ENCODE assay signal across 8 mouse cellular contexts in genomic region chr7:24964897-24965535, GRCm38 (mm10). TPM values are rescaled to one million over a fixed set of nuclear protein-coding genes. Genes with fewer than 3 reads are reported as not detected.
DNase-seq lines count a peak whose midpoint lies in the region; ATAC-seq and TF ChIP-seq lines count a peak whose summit lies in the region.

No protein-coding gene starts in this region.

- H3K27me3 ChIP-seq in heart, embryonic 12.5 days (replicated peaks) = no peaks in the 10 kb centered on the region
- H3K27me3 ChIP-seq in forebrain, postnatal 0 days (ENCODE audit: insufficient read depth, low read length) = no peaks in the 10 kb centered on the region
- no peaks in the 10 kb centered on the region for H3K27me3 ChIP-seq in hindbrain, postnatal 0 days (ENCODE audit: insufficient read depth, low read length)
- H3K27me3 ChIP-seq in midbrain, postnatal 0 days (ENCODE audit: insufficient read depth, low read length) = no peaks in the 10 kb centered on the region

- H3K4me2 ChIP-seq in heart, embryonic 12.5 days = no peak overlapping the region
- no peak overlapping the region for H3K4me2 ChIP-seq in forebrain, postnatal 0 days (ENCODE audit: low read depth)
- H3K4me2 ChIP-seq in hindbrain, postnatal 0 days (ENCODE audit: low read depth, low read length) = no peak overlapping the region
- H3K4me2 ChIP-seq in midbrain, postnatal 0 days (ENCODE audit: low read depth, low read length, poor library complexity, severe bottlenecking) = no peak overlapping the region

- intact Hi-C loops in left cerebral cortex, adult 2 months (cut with DNase I) = loop anchor here (1.0 to 5.0 kb wide), 2 partner anchors 75 to 148 kb away; no protein-coding TSS in a partner anchor

- peaks cover 10% of the 10 kb centered on the region; the same call in 1 of the 2 replicates for H3K36me3 ChIP-seq in heart, embryonic 12.5 days
- peaks cover 8% of the 10 kb centered on the region for H3K36me3 ChIP-seq in forebrain, postnatal 0 days (ENCODE audit: insufficient read depth)
- H3K36me3 ChIP-seq in hindbrain, postnatal 0 days (ENCODE audit: insufficient read depth, low read length) = no peaks in the 10 kb centered on the region
- peaks cover 8% of the 10 kb centered on the region; the same call in 1 of the 2 replicates for H3K36me3 ChIP-seq in midbrain, postnatal 0 days (ENCODE audit: insufficient read depth, low read length)

- ATAC-seq in heart, embryonic 12.5 days (ENCODE audit: insufficient number of reproducible peaks, low FRiP score) = no peak
- peak; percentile 66; the same call in 1 of the 2 replicates for ATAC-seq in forebrain, postnatal 0 days
- ATAC-seq in hindbrain, postnatal 0 days = 0 out of 2 replicates have a peak, but pooled peaks have one; percentile 51
- ATAC-seq in midbrain, postnatal 0 days (ENCODE audit: low FRiP score) = no peak

- no peaks in the 10 kb centered on the region for H3K4me1 ChIP-seq in heart, embryonic 12.5 days (replicated peaks)
- H3K4me1 ChIP-seq in forebrain, postnatal 0 days (ENCODE audit: insufficient read depth) = no peaks in the 10 kb centered on the region
- H3K4me1 ChIP-seq in hindbrain, postnatal 0 days (ENCODE audit: insufficient read depth, low read length) = no peaks in the 10 kb centered on the region
- H3K4me1 ChIP-seq in midbrain, postnatal 0 days (ENCODE audit: insufficient read depth, low read length) = no peaks in the 10 kb centered on the region

- H3K9ac ChIP-seq in heart, embryonic 12.5 days = no peak overlapping the region
- no peak overlapping the region for H3K9ac ChIP-seq in forebrain, postnatal 0 days
- H3K9ac ChIP-seq in hindbrain, postnatal 0 days (replicated peaks; ENCODE audit: low read length) = no peak overlapping the region
- H3K9ac ChIP-seq in midbrain, postnatal 0 days (replicated peaks; ENCODE audit: low read length, poor library complexity, severe bottlenecking) = no peak overlapping the region

- peak; percentile 72 to 90 for DNase-seq in heart, adult 18-20 months
- DNase-seq in cerebellum, adult 11-12 months = peak; percentile 83
- DNase-seq in forebrain, postnatal 0 days = peak; percentile 88
- DNase-seq in hindbrain, postnatal 0 days (ENCODE audit: low spot score) = peak; percentile 86
- DNase-seq in left cerebral cortex, adult 2 months (ENCODE audit: extremely low spot score in 1 of 2, low spot score in 2 of 2) = peak; percentile 82 to 86
- peak; percentile 84 for DNase-seq in midbrain, postnatal 0 days (ENCODE audit: low spot score)
- peak; percentile 56 to 78 for DNase-seq in spleen, postnatal 14 days (ENCODE audit: low spot score in 2 of 2)

- no peak overlapping the region for H3K4me3 ChIP-seq in heart, embryonic 12.5 days
- no peak overlapping the region for H3K4me3 ChIP-seq in forebrain, postnatal 0 days (ENCODE audit: low read depth, low read length)
- no peak overlapping the region for H3K4me3 ChIP-seq in hindbrain, postnatal 0 days (ENCODE audit: low read length)
- H3K4me3 ChIP-seq in left cerebral cortex, adult 2 months = no peak overlapping the region
- H3K4me3 ChIP-seq in midbrain, postnatal 0 days (ENCODE audit: low read depth, low read length) = no peak overlapping the region

- WGBS in heart, embryonic 12.5 days = 8% methylated on average over 5 of the region's 5 CpGs
- 22% methylated on average over 5 of the region's 5 CpGs for WGBS in forebrain, postnatal 0 days
- 14% methylated on average over 5 of the region's 5 CpGs for WGBS in hindbrain, postnatal 0 days
- 15% methylated on average over 5 of the region's 5 CpGs for WGBS in midbrain, postnatal 0 days

- no peak overlapping the region for H3K27ac ChIP-seq in heart, embryonic 12.5 days (ENCODE audit: poor library complexity, severe bottlenecking)
- no peak overlapping the region for H3K27ac ChIP-seq in forebrain, postnatal 0 days (ENCODE audit: low read depth, low read length)
- H3K27ac ChIP-seq in hindbrain, postnatal 0 days = no peak overlapping the region
- no peak overlapping the region for H3K27ac ChIP-seq in left cerebral cortex, adult 2 months
- H3K27ac ChIP-seq in midbrain, postnatal 0 days (ENCODE audit: low read depth, low read length) = no peak overlapping the region

- peak; percentile 79 for TF ChIP-seq CTCF in forebrain, postnatal 0 days (IDR thresholded peaks at IDR 0.05; ENCODE audit: low read depth)
- TF ChIP-seq CTCF in hindbrain, postnatal 0 days (IDR thresholded peaks at IDR 0.05; ENCODE audit: low read depth) = peak; percentile 81
- peak; percentile 71 for TF ChIP-seq CTCF in left cerebral cortex, adult 2 months (IDR thresholded peaks at IDR 0.05)
- TF ChIP-seq CTCF in midbrain, postnatal 0 days (IDR thresholded peaks at IDR 0.05) = peak; percentile 82

- H3K9me3 ChIP-seq in heart, embryonic 12.5 days (replicated peaks) = no peaks in the 10 kb centered on the region
- H3K9me3 ChIP-seq in forebrain, postnatal 0 days (ENCODE audit: low read length) = no peaks in the 10 kb centered on the region
- H3K9me3 ChIP-seq in hindbrain, postnatal 0 days (ENCODE audit: low read length) = no peaks in the 10 kb centered on the region
- H3K9me3 ChIP-seq in midbrain, postnatal 0 days (ENCODE audit: low read length) = no peaks in the 10 kb centered on the region

RNA-seq across cellular contexts. Expression of gene Rabac1, which starts 7.5 kb away (rescaled TPM):
- 100 to 1,000 TPM; 337 to 347 TPM for total RNA-seq in heart, adult 18-20 months (2021)
- polyA plus RNA-seq in heart, embryonic 12.5 days (2016; fragmentation: Nextera tagmentation; extraction: Ambion mirVana) = 153 and 170 TPM in 2 replicates
- total RNA-seq in forebrain, postnatal 0 days (2014; rRNA removed) = 359 and 362 TPM in 2 replicates
- 393 and 448 TPM in 2 replicates for polyA plus RNA-seq in forebrain, postnatal 0 days (2015; fragmentation: Nextera tagmentation; extraction: Ambion mirVana)
- total RNA-seq in hindbrain, postnatal 0 days (2014; rRNA removed) = 705 and 708 TPM in 2 replicates
- polyA plus RNA-seq in hindbrain, postnatal 0 days (2015; fragmentation: Nextera tagmentation; extraction: Ambion mirVana) = 497 and 530 TPM in 2 replicates
- 100 to 1,000 TPM; 287 TPM for total RNA-seq in left cerebral cortex, adult 2 months (2021)
- total RNA-seq in midbrain, postnatal 0 days (2014; rRNA removed) = 516 and 704 TPM in 2 replicates
- 466 and 515 TPM in 2 replicates for polyA plus RNA-seq in midbrain, postnatal 0 days (2015; fragmentation: Nextera tagmentation; extraction: Ambion mirVana)

RNA-seq across cellular contexts. Expression of gene Gm4881, which starts 20.7 kb away (rescaled TPM):
- total RNA-seq in heart, adult 18-20 months (2021) = not detected
- polyA plus RNA-seq in heart, embryonic 12.5 days (2016; fragmentation: Nextera tagmentation; extraction: Ambion mirVana) = not detected in 2 replicates
- total RNA-seq in forebrain, postnatal 0 days (2014; rRNA removed) = 0.54 and 2.1 TPM in 2 replicates
- 0.33 and 0.97 TPM in 2 replicates for polyA plus RNA-seq in forebrain, postnatal 0 days (2015; fragmentation: Nextera tagmentation; extraction: Ambion mirVana)
- total RNA-seq in hindbrain, postnatal 0 days (2014; rRNA removed) = 0.90 and 6.6 TPM in 2 replicates
- polyA plus RNA-seq in hindbrain, postnatal 0 days (2015; fragmentation: Nextera tagmentation; extraction: Ambion mirVana) = 2.4 TPM in 2 replicates
- total RNA-seq in left cerebral cortex, adult 2 months (2021) = not detected
- 6.4 and 9.0 TPM in 2 replicates for total RNA-seq in midbrain, postnatal 0 days (2014; rRNA removed)
- polyA plus RNA-seq in midbrain, postnatal 0 days (2015; fragmentation: Nextera tagmentation; extraction: Ambion mirVana) = 3.8 and 4.2 TPM in 2 replicates

RNA-seq across cellular contexts. Expression of gene Atp1a3, which starts 40.7 kb away (rescaled TPM):
- 1 to 10 TPM in 1 of 2 experiments, under 1 TPM in 1; 0.77 to 1.4 TPM for total RNA-seq in heart, adult 18-20 months (2021)
- polyA plus RNA-seq in heart, embryonic 12.5 days (2016; fragmentation: Nextera tagmentation; extraction: Ambion mirVana) = 2.9 and 3.8 TPM in 2 replicates
- total RNA-seq in forebrain, postnatal 0 days (2014; rRNA removed) = 204 and 256 TPM in 2 replicates
- 432 and 535 TPM in 2 replicates for polyA plus RNA-seq in forebrain, postnatal 0 days (2015; fragmentation: Nextera tagmentation; extraction: Ambion mirVana)
- total RNA-seq in hindbrain, postnatal 0 days (2014; rRNA removed) = 572 and 588 TPM in 2 replicates
- 649 and 730 TPM in 2 replicates for polyA plus RNA-seq in hindbrain, postnatal 0 days (2015; fragmentation: Nextera tagmentation; extraction: Ambion mirVana)
- 1,000 to 10,000 TPM; 1,970 to 2,141 TPM for total RNA-seq in left cerebral cortex, adult 2 months (2021)
- total RNA-seq in midbrain, postnatal 0 days (2014; rRNA removed) = 493 and 502 TPM in 2 replicates
- 727 and 786 TPM in 2 replicates for polyA plus RNA-seq in midbrain, postnatal 0 days (2015; fragmentation: Nextera tagmentation; extraction: Ambion mirVana)

Comparison
In these comparisons a context has a peak if more than half of its experiments do, and no peak if none do; other contexts are left out.
1. ATAC-seq: peak in forebrain, postnatal 0 days (single experiment) and hindbrain, postnatal 0 days (single experiment); none in heart, embryonic 12.5 days (single experiment) and midbrain, postnatal 0 days (single experiment).
2. RNA of gene Atp1a3, which starts 40.7 kb away (total RNA-seq): 1,970 to 2,141 TPM in left cerebral cortex, adult 2 months, 572 to 588 TPM in hindbrain, postnatal 0 days, 493 to 502 TPM in midbrain, postnatal 0 days and 204 to 256 TPM in forebrain, postnatal 0 days; 0.77 to 1.4 TPM in heart, adult 18-20 months; every median in the first group is over 10 times any median in the second.
3. Peak in every context shown above with its lines, with median percentiles within 50 percentile points of each other: DNase-seq and CTCF ChIP-seq.